Mouse (Mus musculus): ENCODE results near the gene Tyrp1.

GRCm38 (mm10) chr4:80855495-80855894, 21.6 kb downstream of the Tyrp1 start:
- TF ChIP-seq USF1 (IDR thresholded peaks at IDR 0.05; ENCODE audit: low read depth): no peak
- TF ChIP-seq MYOD1 (IDR thresholded peaks at IDR 0.05; ENCODE audit: control insufficient read depth in 1 of 3, insufficient read length in 2 of 3, low read depth in 2 of 3): no peak
- no peak for TF ChIP-seq POLR2A (IDR thresholded peaks at IDR 0.05; ENCODE audit: insufficient read length, low read depth)
- TF ChIP-seq E2F4 (IDR thresholded peaks at IDR 0.05; ENCODE audit: insufficient read depth): no peak
- TF ChIP-seq POLR2AphosphoS2 (IDR thresholded peaks at IDR 0.05; ENCODE audit: insufficient read length, low read depth): no peak
- TF ChIP-seq MYOG (IDR thresholded peaks at IDR 0.05; ENCODE audit: control insufficient read depth in 1 of 3, insufficient read depth in 1 of 3, insufficient read length in 2 of 3, low read depth in 2 of 3): no peak

All from myocyte (in vitro differentiated cells).